Mouse (Mus musculus) midbrain, embryonic 11.5 days (tissue): ENCODE data around the gene Pabpn1. TPM values are rescaled to one million over a fixed set of nuclear protein-coding genes. Genes with fewer than 3 reads are reported as not detected.

ENCODE experiments used
- ATAC-seq: fragments of 200-750 bp; cut with Nextera tagmentation; 2 replicates; pipeline ENCODE4 v1.8.0; 2017; ENCODE audit warnings: moderate TSS enrichment, moderate library complexity; ENCODE audit not compliant: low FRiP score
- DNase-seq: peaks from one replicate; pipeline ENCODE4 v3.0.0; 2015; ENCODE audit warnings: low spot score; ENCODE audit errors: missing footprints
- H3K27ac ChIP-seq: fragments of 300-500 bp; sonication (generic); 2 replicates; pipeline ENCODE4 v1.5.1; 2014; ENCODE audit warnings: low read depth, low read length
- H3K27me3 ChIP-seq: fragments of 300-500 bp; sonication (generic); 2 replicates; pipeline ENCODE4 v1.6.1; 2014; ENCODE audit warnings: mild to moderate bottlenecking, low read length, moderate library complexity, mixed read lengths; ENCODE audit not compliant: control insufficient read depth, insufficient read depth
- H3K36me3 ChIP-seq: fragments of 300-500 bp; sonication (generic); 2 replicates; pipeline ENCODE4 v1.6.1; 2014; ENCODE audit warnings: mild to moderate bottlenecking, low read length, moderate library complexity, mixed read lengths; ENCODE audit not compliant: control insufficient read depth, insufficient read depth
- H3K4me1 ChIP-seq: fragments of 300-500 bp; sonication (generic); 2 replicates; pipeline ENCODE4 v1.6.1; 2014; ENCODE audit warnings: low read length; ENCODE audit not compliant: control insufficient read depth, insufficient read depth
- H3K4me2 ChIP-seq: fragments of 300-500 bp; sonication (generic); 2 replicates; pipeline ENCODE4 v1.6.1; 2014; ENCODE audit warnings: mild to moderate bottlenecking, moderate library complexity
- H3K4me3 ChIP-seq: fragments of 300-500 bp; sonication (generic); 2 replicates; pipeline ENCODE4 v1.5.1; 2014; ENCODE audit warnings: low read depth, low read length
- H3K9ac ChIP-seq: fragments of 300-500 bp; sonication (generic); 2 replicates; pipeline ENCODE4 v1.6.1; 2014; ENCODE audit warnings: low read length
- H3K9me3 ChIP-seq: fragments of 300-500 bp; sonication (generic); 2 replicates; pipeline ENCODE4 v1.6.1; 2016; ENCODE audit warnings: low read length; ENCODE audit not compliant: control insufficient read depth
- WGBS: fragments of 180-500 bp; shearing (Covaris S2); extraction: QIAGEN DNeasy Blood & Tissue Kit; methylation state at CpG from one replicate; pipeline ENCODE4 v1.1.7; 2014; 5-methylcytosine and 5-hydroxymethylcytosine counted together
- polyA plus RNA-seq: library from polyadenylated mRNA; unstranded; fragments of >200 nt; fragmentation: Nextera tagmentation; extraction: Ambion mirVana; gene quantifications from 2 replicates; pipeline ENCODE4 v1.2.1, GENCODE M21; 2014

Pabpn1 gene
- polyA plus RNA-seq, 1 experiment from 2014 or later, result 173 TPM

DNA sequence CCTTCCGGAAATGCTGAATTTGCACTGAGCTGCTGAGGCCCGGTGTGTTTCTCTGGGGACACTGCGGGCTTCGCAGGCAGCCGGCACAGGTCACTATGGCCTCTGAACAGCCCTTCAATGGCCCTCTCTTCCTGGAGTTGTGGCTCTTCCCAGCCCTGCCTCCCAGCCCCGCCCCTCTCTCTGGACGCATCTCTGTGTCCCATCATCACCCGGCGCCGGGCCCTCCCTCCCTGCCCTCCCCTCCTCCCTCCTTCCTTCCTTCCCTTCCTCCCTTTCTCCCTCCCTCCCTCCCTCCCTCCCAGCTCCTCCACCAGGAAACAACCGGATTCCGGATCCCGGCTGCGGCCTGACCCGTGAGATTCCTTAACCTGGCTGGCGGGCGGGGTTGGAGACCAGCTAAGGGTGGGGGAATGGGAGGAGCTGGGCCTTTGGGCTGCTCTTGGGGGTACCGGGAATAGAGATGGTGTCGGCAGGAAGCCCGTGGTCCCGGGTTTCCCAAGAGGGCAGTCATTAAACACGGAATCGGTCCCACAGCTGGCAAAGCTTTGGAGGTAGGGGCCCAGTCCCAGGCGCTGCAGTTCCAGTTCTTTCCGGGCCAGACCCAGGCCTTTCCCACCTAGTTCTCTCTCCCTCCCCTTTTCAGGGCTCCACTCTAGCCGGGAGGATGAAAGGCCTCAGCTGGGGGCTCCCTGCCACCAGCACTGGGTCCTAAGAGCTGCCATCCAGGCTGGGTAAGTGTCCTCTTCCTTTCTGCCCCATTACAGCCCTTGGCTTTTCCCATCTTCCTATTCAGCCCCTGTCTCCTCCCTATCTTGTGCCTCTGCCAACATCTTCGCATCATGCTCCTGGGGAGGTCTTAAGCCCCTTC is 8.9 kb upstream of the Pabpn1 start, which contains the start of the genes Bcl2l2 and Gm20521:
Gene Bcl2l2 (plus strand): TSS at position 224 of the 868 bp plus-strand sequence.
Gene Gm20521 (plus strand): TSS at position 288 of the 868 bp plus-strand sequence.
- H3K4me2 ChIP-seq, result peak within 1 kb of the TSS; percentile 69
- H3K9ac ChIP-seq, result peak within 1 kb of the TSS; percentile 75
- no peaks in the 10 kb centered on the region for H3K27me3 ChIP-seq
- H3K27ac ChIP-seq, result peak within 1 kb of the TSS; percentile 55
- H3K4me3 ChIP-seq, result peak within 1 kb of the TSS; percentile 47
- DNase-seq (peak; percentile 98), ATAC-seq (peak; percentile 93)
- no peaks in the 10 kb centered on the region for H3K9me3 ChIP-seq
- H3K4me1 ChIP-seq, result peaks cover 14% of the 10 kb centered on the region
- WGBS, result under 1% methylated on average over 27 of the region's 27 CpGs
- H3K36me3 ChIP-seq, result no peaks in the 10 kb centered on the region

DNA sequence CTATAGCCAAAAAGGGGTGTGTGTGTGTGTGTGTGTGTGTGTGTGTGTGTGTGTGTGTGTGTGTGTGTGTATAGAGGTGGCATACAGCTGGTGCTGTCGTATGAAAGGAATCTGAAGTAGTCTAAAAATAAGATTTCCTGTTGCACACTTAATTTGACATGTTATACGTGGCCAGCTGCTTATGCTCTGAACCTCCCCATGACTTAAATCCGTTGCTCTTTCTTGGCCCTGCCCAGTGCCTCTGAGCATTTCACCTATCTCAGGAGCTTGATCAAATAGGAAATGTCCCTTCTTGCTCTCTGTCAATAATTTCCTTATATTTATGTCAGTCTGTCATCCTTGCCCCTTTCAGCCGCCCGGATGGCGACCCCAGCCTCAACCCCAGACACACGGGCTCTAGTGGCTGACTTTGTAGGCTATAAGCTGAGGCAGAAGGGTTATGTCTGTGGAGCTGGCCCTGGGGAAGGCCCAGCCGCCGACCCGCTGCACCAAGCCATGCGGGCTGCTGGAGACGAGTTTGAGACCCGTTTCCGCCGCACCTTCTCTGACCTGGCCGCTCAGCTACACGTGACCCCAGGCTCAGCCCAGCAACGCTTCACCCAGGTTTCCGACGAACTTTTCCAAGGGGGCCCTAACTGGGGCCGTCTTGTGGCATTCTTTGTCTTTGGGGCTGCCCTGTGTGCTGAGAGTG is 8.1 kb upstream of the Pabpn1 start:
- no peaks in the 10 kb centered on the region for H3K27me3 ChIP-seq
- ATAC-seq, result no peak
- no peak overlapping the region for H3K27ac ChIP-seq
- peak overlapping the region; percentile 69 for H3K4me2 ChIP-seq
- no peaks in the 10 kb centered on the region for H3K36me3 ChIP-seq
- H3K9ac ChIP-seq, result peak overlapping the region; percentile 75
- peak; percentile 73 for DNase-seq
- H3K9me3 ChIP-seq, result no peaks in the 10 kb centered on the region
- H3K4me1 ChIP-seq, result peaks cover 14% of the 10 kb centered on the region
- peak overlapping the region; percentile 47 for H3K4me3 ChIP-seq
- WGBS, result 40% methylated on average over 21 of the region's 21 CpGs

DNA sequence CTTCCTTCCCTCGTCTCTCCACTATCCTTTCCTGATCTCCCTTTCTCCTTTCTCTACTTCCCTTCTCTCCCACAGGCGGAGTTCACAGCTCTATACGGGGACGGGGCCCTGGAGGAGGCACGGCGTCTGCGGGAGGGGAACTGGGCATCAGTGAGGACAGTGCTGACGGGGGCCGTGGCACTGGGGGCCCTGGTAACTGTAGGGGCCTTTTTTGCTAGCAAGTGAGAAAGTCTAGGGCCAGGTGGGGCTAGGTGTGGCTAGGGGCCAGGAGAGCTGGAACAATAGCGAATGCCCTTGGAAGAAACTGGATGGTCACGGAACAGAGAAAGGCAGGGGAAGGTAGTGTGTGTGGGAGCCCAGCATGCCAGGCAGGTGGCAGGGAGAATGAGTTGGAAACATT is 7.0 kb upstream of the Pabpn1 start:
- Histone ChIP-seq H3K9me3 (no peaks in the 10 kb centered on the region), H3K27me3 (no peaks in the 10 kb centered on the region), H3K27ac (no peak overlapping the region), H3K9ac (no peak overlapping the region), H3K4me2 (no peak overlapping the region), H3K4me1 (peaks cover 14% of the 10 kb centered on the region), H3K4me3 (no peak overlapping the region), H3K36me3 (no peaks in the 10 kb centered on the region)
- ATAC-seq (no peak), DNase-seq (no peak)
- 94% methylated on average over 11 of the region's 11 CpGs for WGBS

DNA sequence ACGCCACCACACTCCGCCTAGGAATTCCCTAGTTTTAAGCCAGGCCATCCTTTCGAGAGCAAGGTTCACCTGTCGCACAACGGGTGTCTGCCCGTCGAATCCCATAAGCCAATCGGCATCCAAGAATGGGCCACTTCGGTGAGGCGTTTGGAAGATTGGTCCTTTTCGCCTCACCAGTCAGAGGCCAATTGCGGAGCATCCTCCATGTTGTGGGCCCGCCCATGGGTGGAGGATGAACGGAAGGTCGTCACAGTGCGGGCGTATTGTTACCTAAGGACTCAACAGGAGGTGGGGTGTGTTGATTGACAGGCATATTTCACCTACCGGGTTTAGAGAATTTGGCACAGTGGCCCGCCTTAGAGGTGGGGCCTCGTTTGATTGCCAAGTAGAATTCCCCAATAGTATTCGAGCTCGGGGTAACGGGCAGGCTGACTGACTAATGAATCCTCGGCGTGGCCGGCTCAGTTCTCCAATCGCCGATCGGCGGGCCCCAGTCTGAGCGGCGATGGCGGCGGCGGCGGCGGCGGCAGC is 1.4 kb downstream of the Pabpn1 start:
- Histone ChIP-seq H3K27me3 (no peaks in the 10 kb centered on the region), H3K9ac (peak overlapping the region; percentile 100), H3K36me3 (peaks cover 20% of the 10 kb centered on the region), H3K27ac (peak overlapping the region; percentile 94), H3K4me2 (peak overlapping the region; percentile 78), H3K4me3 (peak overlapping the region; percentile 99), H3K9me3 (no peaks in the 10 kb centered on the region), H3K4me1 (peaks cover 12% of the 10 kb centered on the region; the same call in 1 of the 2 replicates)
- DNase-seq, result peak; percentile 99
- peak; percentile 99 for ATAC-seq
- under 1% methylated on average over 38 of the region's 38 CpGs for WGBS

DNA sequence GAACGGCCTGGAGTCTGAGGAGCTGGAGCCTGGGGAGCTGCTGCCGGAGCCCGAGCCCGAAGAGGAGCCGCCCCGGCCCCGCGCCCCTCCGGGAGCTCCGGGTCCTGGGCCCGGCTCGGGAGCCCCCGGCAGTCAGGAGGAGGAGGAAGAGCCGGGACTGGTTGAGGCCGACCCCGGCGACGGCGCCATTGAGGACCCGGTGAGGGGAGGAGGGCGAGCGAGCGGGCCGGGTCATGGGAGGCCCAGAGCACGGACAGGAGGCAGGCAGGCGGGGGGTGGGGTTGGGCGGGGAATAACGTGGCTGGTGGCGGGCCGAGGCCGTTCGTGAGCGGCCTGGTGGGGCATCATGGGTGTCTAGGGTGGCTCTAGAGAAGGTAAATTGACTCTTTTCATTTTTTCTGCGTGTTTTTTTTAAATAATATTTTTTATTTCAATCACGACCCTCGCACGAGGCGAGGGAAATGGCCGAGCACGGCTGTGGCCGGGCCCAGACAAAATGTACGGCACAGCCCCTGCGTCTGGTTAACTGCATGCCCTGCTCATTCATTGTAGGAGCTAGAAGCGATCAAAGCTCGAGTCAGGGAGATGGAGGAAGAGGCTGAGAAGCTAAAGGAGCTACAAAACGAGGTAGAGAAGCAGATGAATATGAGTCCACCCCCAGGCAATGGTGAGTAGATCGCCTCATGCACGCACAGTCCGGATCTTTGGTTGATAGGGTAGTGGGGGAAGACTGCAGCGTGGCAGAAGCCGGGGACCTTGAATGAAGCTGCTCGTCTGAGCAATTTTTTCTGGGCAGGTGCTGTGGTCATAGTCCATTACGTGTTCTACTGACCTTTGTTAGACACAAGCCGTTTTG is 2.2 kb downstream of the Pabpn1 start:
- H3K4me3 ChIP-seq, result peak overlapping the region; percentile 99
- H3K27me3 ChIP-seq, result no peaks in the 10 kb centered on the region
- peaks cover 12% of the 10 kb centered on the region; the same call in 1 of the 2 replicates for H3K4me1 ChIP-seq
- H3K4me2 ChIP-seq, result peak overlapping the region; percentile 78
- peak overlapping the region; percentile 94 for H3K27ac ChIP-seq
- ATAC-seq (peak; percentile 66), DNase-seq (peak; percentile 96)
- under 1% methylated on average over 53 of the region's 54 CpGs for WGBS
- peaks cover 20% of the 10 kb centered on the region for H3K36me3 ChIP-seq
- no peaks in the 10 kb centered on the region for H3K9me3 ChIP-seq
- H3K9ac ChIP-seq, result peak overlapping the region; percentile 100

DNA sequence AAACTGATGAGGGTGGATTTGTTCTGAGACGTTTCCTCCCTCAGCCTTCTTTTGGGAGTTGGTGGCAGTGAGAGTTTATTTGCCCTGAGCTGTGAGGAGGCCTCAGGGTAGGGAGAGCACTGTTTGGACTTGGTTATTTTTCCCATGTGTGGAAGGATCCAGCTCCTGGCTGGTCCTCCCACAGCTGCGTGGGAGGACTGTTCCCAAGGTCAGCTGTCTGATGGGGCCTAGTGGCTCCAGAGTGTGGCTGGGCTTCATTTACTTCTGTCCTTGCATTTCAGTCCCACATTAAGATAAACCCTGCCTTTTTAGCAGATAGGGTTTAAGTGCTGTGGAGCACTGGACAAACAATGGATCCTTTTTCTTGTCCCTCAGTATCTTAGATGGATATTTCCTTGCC is 5.1 kb downstream of the Pabpn1 start:
- no peak overlapping the region for H3K4me2 ChIP-seq
- H3K4me3 ChIP-seq, result no peak overlapping the region
- peaks cover 12% of the 10 kb centered on the region; the same call in 1 of the 2 replicates for H3K4me1 ChIP-seq
- H3K9ac ChIP-seq, result no peak overlapping the region
- DNase-seq, result no peak
- no peak for ATAC-seq
- no peaks in the 10 kb centered on the region for H3K27me3 ChIP-seq
- no peaks in the 10 kb centered on the region for H3K9me3 ChIP-seq
- H3K27ac ChIP-seq, result no peak overlapping the region
- H3K36me3 ChIP-seq, result peaks cover 20% of the 10 kb centered on the region
- WGBS, result 73% methylated on average over 2 of the region's 2 CpGs

DNA sequence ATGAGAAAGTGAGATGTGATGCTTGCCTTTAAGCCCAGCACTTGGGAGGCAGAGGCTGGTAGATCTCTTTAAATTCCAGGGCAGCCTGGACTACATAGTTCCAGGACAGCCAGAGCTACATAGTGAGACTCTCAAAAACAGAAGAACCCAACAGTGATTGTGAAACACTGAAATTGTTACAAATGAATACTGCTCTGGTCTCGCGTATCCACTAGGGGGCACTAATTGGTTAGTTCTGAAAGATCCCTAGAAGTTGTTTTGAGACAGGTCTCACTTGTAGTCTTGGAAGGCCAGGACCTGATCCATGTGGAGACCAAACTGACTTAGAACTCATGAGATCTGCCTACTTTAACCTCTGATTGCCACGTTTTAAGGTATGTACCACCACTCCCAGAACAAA is 8.1 kb downstream of the Pabpn1 start:
- Histone ChIP-seq H3K36me3 (peaks cover 20% of the 10 kb centered on the region), H3K4me2 (no peak overlapping the region), H3K9me3 (no peaks in the 10 kb centered on the region), H3K27ac (no peak overlapping the region), H3K9ac (no peak overlapping the region), H3K27me3 (no peaks in the 10 kb centered on the region), H3K4me1 (peaks cover 6% of the 10 kb centered on the region; the same call in 1 of the 2 replicates), H3K4me3 (no peak overlapping the region)
- 1% methylated on average over 3 of the region's 3 CpGs for WGBS
- peak; percentile 96 for DNase-seq
- ATAC-seq, result peak; percentile 67

DNA sequence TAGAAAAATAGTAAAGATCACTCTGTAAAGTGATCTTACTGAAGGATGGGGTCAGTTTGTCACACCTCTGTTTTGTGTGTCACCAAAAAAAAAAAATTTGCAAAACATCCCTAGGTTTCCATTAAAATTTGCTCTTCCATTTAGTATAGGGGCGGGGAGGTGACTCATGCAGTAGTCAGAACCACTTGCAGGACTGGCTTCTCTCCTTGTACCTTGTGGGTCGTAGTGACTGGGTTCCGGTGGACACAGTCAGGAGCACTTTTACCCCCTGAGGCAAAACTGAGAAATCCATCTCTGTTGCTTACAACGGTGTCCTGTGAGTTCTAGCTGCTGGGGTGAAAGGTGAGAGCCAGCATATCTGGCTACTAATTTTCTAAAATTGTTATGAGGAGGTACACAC is 11.3 kb downstream of the Pabpn1 start:
- Histone ChIP-seq H3K27me3 (no peaks in the 10 kb centered on the region), H3K4me2 (no peak overlapping the region), H3K36me3 (peaks cover 4% of the 10 kb centered on the region), H3K4me1 (no peaks in the 10 kb centered on the region), H3K4me3 (no peak overlapping the region), H3K9me3 (no peaks in the 10 kb centered on the region), H3K9ac (no peak overlapping the region), H3K27ac (no peak overlapping the region)
- ATAC-seq (no peak), DNase-seq (no peak)
- WGBS, result 88% methylated on average over 4 of the region's 4 CpGs
